Mouse (Mus musculus): ENCODE measurements at regions not wholly inside any gene's neighbourhood (a gene's known extent, or its start where the extent isn't known, plus 50 kb on each side); places are given as distances from the start of the nearest gene placed in this dataset.

DNA sequence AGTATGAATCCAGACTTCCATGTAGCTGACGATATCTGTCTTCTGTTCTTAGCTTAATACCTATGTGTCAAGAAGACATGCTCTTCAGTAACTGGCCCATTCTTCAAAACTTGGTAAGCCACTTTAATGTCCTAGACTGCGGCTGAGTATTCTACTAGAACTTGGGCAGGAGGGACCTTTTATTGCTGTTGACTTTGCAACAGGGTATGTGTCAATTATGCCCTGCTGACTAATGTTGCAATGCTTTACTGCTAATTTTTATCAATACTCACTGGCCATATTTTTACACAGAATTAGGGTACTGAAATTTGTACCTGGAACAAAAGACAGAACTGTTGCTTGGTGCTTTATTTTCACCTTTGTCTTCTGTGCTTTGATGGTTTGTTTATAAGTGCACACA is 746.9 kb downstream of the Ppargc1a start:
- DNase-seq (ENCODE audit: low spot score) (no peak), ATAC-seq (replicated peaks; ENCODE audit: low FRiP score, low TSS enrichment, low read depth) (no peak)
- Histone ChIP-seq H3K9ac (ENCODE audit: low read length) (no peak overlapping the region), H3K4me1 (replicated peaks; ENCODE audit: control insufficient read depth, insufficient read depth, low read length) (no peaks in the 10 kb centered on the region), H3K4me3 (ENCODE audit: low read depth, low read length) (no peak overlapping the region), H3K4me2 (ENCODE audit: low read length) (no peak overlapping the region), H3K27me3 (replicated peaks; ENCODE audit: control insufficient read depth, insufficient read depth, low read length) (no peaks in the 10 kb centered on the region), H3K9me3 (ENCODE audit: control insufficient read depth, low read length) (no peaks in the 10 kb centered on the region), H3K36me3 (ENCODE audit: control insufficient read depth, insufficient read depth, low read length) (no peaks in the 10 kb centered on the region), H3K27ac (ENCODE audit: low read depth) (no peak overlapping the region)
- 89% methylated on average over 2 of the region's 2 CpGs for WGBS

DNA sequence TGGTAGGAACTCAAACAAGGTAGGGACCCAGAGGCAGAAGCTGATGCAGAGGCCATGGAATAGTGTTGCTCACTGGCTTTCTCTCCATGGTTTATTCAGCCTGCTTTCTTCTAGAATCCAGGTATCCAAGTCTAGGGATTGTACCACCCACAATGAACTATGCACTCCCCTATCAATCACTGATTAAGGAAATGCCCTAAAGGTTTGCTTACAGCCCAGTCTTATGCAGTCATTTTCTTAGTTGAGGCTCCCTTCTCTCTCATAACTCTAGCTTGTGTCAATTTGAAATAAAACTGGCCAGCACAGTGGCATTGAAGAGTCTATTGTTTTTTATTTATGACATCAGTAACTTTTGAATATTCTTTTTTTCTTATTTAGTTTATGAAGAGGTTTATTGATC is 747.6 kb downstream of the Ppargc1a start:
- H3K4me2 ChIP-seq (ENCODE audit: low read length), result no peak overlapping the region
- H3K9me3 ChIP-seq (ENCODE audit: control insufficient read depth, low read length), result no peaks in the 10 kb centered on the region
- no peak overlapping the region for H3K4me3 ChIP-seq (ENCODE audit: low read depth, low read length)
- H3K4me1 ChIP-seq (replicated peaks; ENCODE audit: control insufficient read depth, insufficient read depth, low read length), result no peaks in the 10 kb centered on the region
- ATAC-seq (replicated peaks; ENCODE audit: low FRiP score, low TSS enrichment, low read depth) (no peak), DNase-seq (ENCODE audit: low spot score) (no peak)
- H3K27ac ChIP-seq (ENCODE audit: low read depth), result no peak overlapping the region
- no peak overlapping the region for H3K9ac ChIP-seq (ENCODE audit: low read length)
- no peaks in the 10 kb centered on the region for H3K27me3 ChIP-seq (replicated peaks; ENCODE audit: control insufficient read depth, insufficient read depth, low read length)
- no peaks in the 10 kb centered on the region for H3K36me3 ChIP-seq (ENCODE audit: control insufficient read depth, insufficient read depth, low read length)

DNA sequence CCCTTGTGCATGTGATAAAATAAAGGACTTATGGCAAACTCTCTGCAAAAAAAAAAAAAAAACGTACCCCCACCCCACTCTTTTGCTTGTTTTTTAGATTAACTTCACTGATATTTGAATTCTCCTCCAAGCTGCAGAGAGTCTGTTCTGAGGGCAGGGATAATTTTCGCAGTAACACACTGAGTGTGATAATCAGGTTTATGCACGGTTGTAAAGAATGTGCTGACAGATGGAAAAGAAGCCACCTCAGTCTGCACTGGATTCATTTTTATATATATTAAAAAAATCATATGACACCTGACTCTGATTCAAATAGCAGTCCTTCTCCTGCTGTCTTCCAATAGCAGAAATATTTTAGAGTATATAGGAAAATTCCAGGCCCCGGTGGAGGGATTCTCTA is 736.5 kb upstream of the Adgra3 start:
- DNase-seq (ENCODE audit: low spot score) (no peak), ATAC-seq (replicated peaks; ENCODE audit: low FRiP score, low TSS enrichment, low read depth) (no peak)
- Histone ChIP-seq H3K4me1 (replicated peaks; ENCODE audit: control insufficient read depth, insufficient read depth, low read length) (no peaks in the 10 kb centered on the region), H3K4me2 (ENCODE audit: low read length) (no peak overlapping the region), H3K9me3 (ENCODE audit: control insufficient read depth, low read length) (no peaks in the 10 kb centered on the region), H3K27me3 (replicated peaks; ENCODE audit: control insufficient read depth, insufficient read depth, low read length) (no peaks in the 10 kb centered on the region), H3K27ac (ENCODE audit: low read depth) (no peak overlapping the region), H3K9ac (ENCODE audit: low read length) (no peak overlapping the region), H3K4me3 (ENCODE audit: low read depth, low read length) (no peak overlapping the region), H3K36me3 (ENCODE audit: control insufficient read depth, insufficient read depth, low read length) (no peaks in the 10 kb centered on the region)
- 70% methylated on average over 4 of the region's 4 CpGs for WGBS

DNA sequence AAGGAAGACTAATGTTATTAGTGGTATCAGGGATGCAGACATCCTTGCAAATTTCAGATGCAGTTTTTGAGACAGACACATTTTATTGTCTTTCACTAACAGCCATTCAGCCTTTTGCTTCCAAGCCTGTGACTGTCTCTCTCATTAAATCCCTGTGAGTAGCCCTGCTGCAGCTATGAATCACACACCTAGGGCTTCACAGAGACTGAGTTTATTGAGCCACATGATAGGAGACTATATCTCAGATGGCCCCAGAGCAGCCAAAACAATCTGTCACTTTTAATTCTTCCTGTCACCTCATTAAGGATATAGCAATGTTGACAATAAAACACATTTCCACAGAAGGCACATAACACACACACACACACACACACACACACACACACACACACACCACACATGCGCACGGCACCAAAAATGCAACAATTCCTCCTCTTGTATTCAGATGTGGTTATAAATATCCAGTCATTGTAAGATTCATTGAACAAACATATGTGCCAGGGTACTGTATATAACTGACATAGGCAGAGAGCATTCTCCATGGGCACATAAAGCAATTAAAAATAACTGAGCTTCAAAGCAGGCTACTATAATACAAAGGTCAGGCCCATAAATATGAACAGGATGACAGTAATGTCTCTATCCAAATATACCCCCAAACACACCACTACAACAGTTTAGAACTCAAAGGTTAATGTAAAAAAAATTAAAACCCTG is 735.8 kb upstream of the Adgra3 start:
- no peak overlapping the region for H3K4me3 ChIP-seq (ENCODE audit: low read depth, low read length)
- H3K4me1 ChIP-seq (replicated peaks; ENCODE audit: control insufficient read depth, insufficient read depth, low read length), result no peaks in the 10 kb centered on the region
- 81% methylated on average over 2 of the region's 2 CpGs for WGBS
- no peak overlapping the region for H3K4me2 ChIP-seq (ENCODE audit: low read length)
- H3K9ac ChIP-seq (ENCODE audit: low read length), result no peak overlapping the region
- no peak overlapping the region for H3K27ac ChIP-seq (ENCODE audit: low read depth)
- ATAC-seq (replicated peaks; ENCODE audit: low FRiP score, low TSS enrichment, low read depth) (no peak), DNase-seq (ENCODE audit: low spot score) (no peak)
- H3K9me3 ChIP-seq (ENCODE audit: control insufficient read depth, low read length), result no peaks in the 10 kb centered on the region
- no peaks in the 10 kb centered on the region for H3K27me3 ChIP-seq (replicated peaks; ENCODE audit: control insufficient read depth, insufficient read depth, low read length)
- no peaks in the 10 kb centered on the region for H3K36me3 ChIP-seq (ENCODE audit: control insufficient read depth, insufficient read depth, low read length)

DNA sequence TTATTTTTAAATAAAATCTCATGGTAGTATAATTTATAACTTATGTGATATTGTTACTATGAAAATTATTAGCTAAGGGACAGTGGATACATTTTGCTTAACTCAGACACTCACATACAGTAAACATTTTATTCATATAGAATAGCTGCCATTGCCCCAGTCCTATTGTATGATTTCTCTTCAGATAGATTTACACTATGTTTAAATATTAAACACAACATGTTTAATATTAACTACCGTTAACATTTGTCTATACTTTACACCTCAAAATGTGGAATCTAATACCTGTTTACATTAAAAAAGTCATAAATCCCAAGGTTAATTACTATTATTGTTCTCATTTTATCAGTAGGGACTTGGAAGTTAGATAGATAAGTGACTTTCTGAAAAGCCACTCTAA is 734.8 kb upstream of the Adgra3 start:
- H3K36me3 ChIP-seq (ENCODE audit: control insufficient read depth, insufficient read depth, low read length), result no peaks in the 10 kb centered on the region
- H3K27me3 ChIP-seq (replicated peaks; ENCODE audit: control insufficient read depth, insufficient read depth, low read length), result no peaks in the 10 kb centered on the region
- H3K4me1 ChIP-seq (replicated peaks; ENCODE audit: control insufficient read depth, insufficient read depth, low read length), result no peaks in the 10 kb centered on the region
- H3K4me2 ChIP-seq (ENCODE audit: low read length), result no peak overlapping the region
- no peak overlapping the region for H3K27ac ChIP-seq (ENCODE audit: low read depth)
- 65% methylated on average over 1 of the region's 1 CpGs for WGBS
- no peak overlapping the region for H3K9ac ChIP-seq (ENCODE audit: low read length)
- no peaks in the 10 kb centered on the region for H3K9me3 ChIP-seq (ENCODE audit: control insufficient read depth, low read length)
- DNase-seq (ENCODE audit: low spot score) (no peak), ATAC-seq (replicated peaks; ENCODE audit: low FRiP score, low TSS enrichment, low read depth) (no peak)
- no peak overlapping the region for H3K4me3 ChIP-seq (ENCODE audit: low read depth, low read length)

DNA sequence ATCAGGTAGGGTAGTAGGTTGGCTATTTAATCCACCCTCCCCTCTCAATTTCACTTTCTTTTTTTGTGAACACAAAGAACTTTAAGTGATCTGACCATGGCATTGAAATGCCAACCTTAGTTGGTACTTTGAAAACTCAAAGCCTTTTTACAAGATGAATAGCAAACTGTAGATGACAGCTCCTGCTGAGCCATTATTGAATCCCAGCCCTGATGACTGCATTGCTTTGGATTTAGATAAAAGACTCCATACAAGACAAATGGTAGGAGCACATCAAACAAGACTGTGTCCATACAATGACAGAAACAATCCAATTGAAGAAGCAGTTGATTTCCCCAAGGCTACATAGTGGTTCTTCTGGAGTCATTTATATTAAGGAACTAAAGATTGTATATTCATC is 726.5 kb upstream of the Adgra3 start:
- Histone ChIP-seq H3K27ac (ENCODE audit: low read depth) (no peak overlapping the region), H3K27me3 (replicated peaks; ENCODE audit: control insufficient read depth, insufficient read depth, low read length) (no peaks in the 10 kb centered on the region), H3K4me2 (ENCODE audit: low read length) (no peak overlapping the region), H3K4me1 (replicated peaks; ENCODE audit: control insufficient read depth, insufficient read depth, low read length) (no peaks in the 10 kb centered on the region), H3K9me3 (ENCODE audit: control insufficient read depth, low read length) (no peaks in the 10 kb centered on the region), H3K36me3 (ENCODE audit: control insufficient read depth, insufficient read depth, low read length) (no peaks in the 10 kb centered on the region), H3K4me3 (ENCODE audit: low read depth, low read length) (no peak overlapping the region), H3K9ac (ENCODE audit: low read length) (no peak overlapping the region)
- DNase-seq (ENCODE audit: low spot score), result no peak
- ATAC-seq (replicated peaks; ENCODE audit: low FRiP score, low TSS enrichment, low read depth), result no peak

DNA sequence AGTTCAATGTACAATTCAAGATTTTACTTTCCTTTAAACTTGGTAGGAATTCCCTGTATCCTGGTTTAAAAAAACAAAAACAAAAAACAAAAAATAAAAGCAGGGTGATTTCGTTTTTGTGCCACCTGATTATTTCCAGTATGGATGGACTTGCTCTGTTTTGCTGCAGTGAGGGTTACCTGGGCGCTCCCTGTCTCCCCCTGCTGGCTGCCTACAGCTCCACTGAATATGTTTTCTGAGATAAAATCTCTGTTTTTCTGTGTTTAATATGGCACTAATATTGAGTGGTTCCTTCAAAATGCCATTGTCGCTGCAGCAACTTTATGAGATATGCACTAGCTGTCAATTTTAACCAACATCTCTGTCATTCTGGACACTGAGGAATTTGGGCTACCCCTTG is 720.3 kb upstream of the Adgra3 start:
- DNase-seq (ENCODE audit: low spot score) (no peak), ATAC-seq (replicated peaks; ENCODE audit: low FRiP score, low TSS enrichment, low read depth) (no peak)
- Histone ChIP-seq H3K4me2 (ENCODE audit: low read length) (no peak overlapping the region), H3K9me3 (ENCODE audit: control insufficient read depth, low read length) (no peaks in the 10 kb centered on the region), H3K27me3 (replicated peaks; ENCODE audit: control insufficient read depth, insufficient read depth, low read length) (no peaks in the 10 kb centered on the region), H3K4me1 (replicated peaks; ENCODE audit: control insufficient read depth, insufficient read depth, low read length) (no peaks in the 10 kb centered on the region), H3K36me3 (ENCODE audit: control insufficient read depth, insufficient read depth, low read length) (no peaks in the 10 kb centered on the region), H3K9ac (ENCODE audit: low read length) (no peak overlapping the region), H3K27ac (ENCODE audit: low read depth) (no peak overlapping the region), H3K4me3 (ENCODE audit: low read depth, low read length) (no peak overlapping the region)
- WGBS, result 58% methylated on average over 3 of the region's 3 CpGs

DNA sequence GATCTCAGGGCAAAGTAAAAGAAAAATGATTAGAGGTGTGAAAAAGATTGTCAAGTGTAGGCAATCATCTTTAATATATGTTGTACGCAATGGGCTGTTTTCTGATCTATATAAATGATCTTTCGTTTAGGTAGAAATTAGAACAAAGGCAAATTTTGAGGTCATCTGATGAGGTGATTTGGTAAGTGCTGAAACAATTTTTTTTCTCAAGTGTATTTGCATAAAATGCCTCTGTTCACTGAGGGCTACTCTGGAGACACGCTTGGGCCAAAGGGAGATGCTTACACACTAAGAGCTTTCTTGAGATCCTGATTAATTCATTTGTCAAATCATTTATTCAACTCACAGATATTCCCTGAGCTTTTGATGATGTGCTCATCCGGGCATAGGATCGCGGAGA is 719.4 kb upstream of the Adgra3 start:
- Histone ChIP-seq H3K36me3 (ENCODE audit: control insufficient read depth, insufficient read depth, low read length) (no peaks in the 10 kb centered on the region), H3K4me3 (ENCODE audit: low read depth, low read length) (no peak overlapping the region), H3K27me3 (replicated peaks; ENCODE audit: control insufficient read depth, insufficient read depth, low read length) (no peaks in the 10 kb centered on the region), H3K4me2 (ENCODE audit: low read length) (no peak overlapping the region), H3K4me1 (replicated peaks; ENCODE audit: control insufficient read depth, insufficient read depth, low read length) (no peaks in the 10 kb centered on the region), H3K9me3 (ENCODE audit: control insufficient read depth, low read length) (no peaks in the 10 kb centered on the region), H3K27ac (ENCODE audit: low read depth) (no peak overlapping the region), H3K9ac (ENCODE audit: low read length) (no peak overlapping the region)
- WGBS, result 90% methylated on average over 6 of the region's 6 CpGs
- no peak for ATAC-seq (replicated peaks; ENCODE audit: low FRiP score, low TSS enrichment, low read depth)
- DNase-seq (ENCODE audit: low spot score), result no peak

DNA sequence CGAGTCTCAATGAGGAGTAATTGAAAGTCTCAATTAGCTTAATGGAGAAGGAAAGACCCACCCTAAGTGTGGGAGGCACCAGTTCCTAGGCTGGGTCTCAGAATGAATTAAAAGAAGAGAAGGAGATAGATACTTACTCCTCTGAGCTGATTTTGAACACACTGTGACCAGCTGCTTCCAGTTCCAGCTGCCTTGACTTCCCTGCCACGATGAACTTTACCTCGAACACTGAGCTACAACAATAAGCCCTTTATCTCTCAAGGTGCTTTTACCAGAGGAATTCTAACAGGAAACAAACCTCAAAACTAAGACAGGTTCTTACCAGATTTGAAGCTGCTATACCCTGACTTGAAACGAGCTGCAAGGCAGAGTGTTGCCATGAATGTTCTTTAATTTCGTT is 703.5 kb upstream of the Adgra3 start:
- no peak overlapping the region for H3K27ac ChIP-seq (ENCODE audit: low read depth)
- no peak overlapping the region for H3K4me2 ChIP-seq (ENCODE audit: low read length)
- no peaks in the 10 kb centered on the region for H3K36me3 ChIP-seq (ENCODE audit: control insufficient read depth, insufficient read depth, low read length)
- H3K9ac ChIP-seq (ENCODE audit: low read length), result no peak overlapping the region
- no peaks in the 10 kb centered on the region for H3K9me3 ChIP-seq (ENCODE audit: control insufficient read depth, low read length)
- ATAC-seq (replicated peaks; ENCODE audit: low FRiP score, low TSS enrichment, low read depth) (no peak), DNase-seq (ENCODE audit: low spot score) (no peak)
- H3K27me3 ChIP-seq (replicated peaks; ENCODE audit: control insufficient read depth, insufficient read depth, low read length), result no peaks in the 10 kb centered on the region
- WGBS, result 80% methylated on average over 5 of the region's 5 CpGs
- no peaks in the 10 kb centered on the region for H3K4me1 ChIP-seq (replicated peaks; ENCODE audit: control insufficient read depth, insufficient read depth, low read length)
- H3K4me3 ChIP-seq (ENCODE audit: low read depth, low read length), result no peak overlapping the region
